Mouse (Mus musculus) embryonic fibroblast, embryonic 13.5 days (primary cell): ENCODE measurements around the gene 6430531B16Rik. TPM values are rescaled to one million over a fixed set of nuclear protein-coding genes. Genes with fewer than 3 reads are reported as not detected.

Experiments
- H3K27ac ChIP-seq: 2 replicates; pipeline ENCODE4 v1.5.1; 2012; ENCODE audit warnings: low read length, control low read depth, inconsistent platforms; ENCODE audit not compliant: insufficient read depth
- H3K4me1 ChIP-seq: 2 replicates; pipeline ENCODE4 v1.6.1; 2011; ENCODE audit warnings: low read length; ENCODE audit not compliant: control insufficient read depth, insufficient read depth
- H3K4me3 ChIP-seq: 2 replicates; pipeline ENCODE4 v1.5.1; 2011; ENCODE audit warnings: mild to moderate bottlenecking, control low read depth, low read length; ENCODE audit not compliant: insufficient read depth
- CTCF ChIP-seq: IDR thresholded peaks from 2 replicates; pipeline ENCODE4 v1.5.1; 2011; ENCODE audit warnings: mild to moderate bottlenecking, control low read depth, low read length, moderate library complexity, borderline replicate concordance; ENCODE audit not compliant: insufficient read depth
- POLR2A ChIP-seq: IDR thresholded peaks from 2 replicates; pipeline ENCODE4 v1.6.1; 2011; ENCODE audit warnings: low read depth, mild to moderate bottlenecking, control low read depth, low read length, moderate library complexity
- polyA plus RNA-seq: library from polyadenylated mRNA; stranded (reverse); fragments of >200 nt; gene quantifications from 2 replicates; pipeline ENCODE4 v1.2.4, GENCODE M21; 2011; ENCODE audit warnings: low read depth; ENCODE audit not compliant: missing spikeins, insufficient read length

6430531B16Rik gene
- polyA plus RNA-seq = not detected in 2 replicates

GRCm38 (mm10) chr7:139978278-139978892, at the start of gene 6430531B16Rik:
6430531B16Rik (minus strand) TSS chr7:139978755.
- Histone ChIP-seq H3K27ac (no peak within 1 kb of the TSS), H3K4me1 (no peaks in the 10 kb centered on the region; the same call in 1 of the 2 replicates), H3K4me3 (peak within 1 kb of the TSS; percentile 42)
- 0 out of 2 replicates have a peak, but pooled peaks have one; percentile 50 for TF ChIP-seq POLR2A
- TF ChIP-seq CTCF = no peak

DNA sequence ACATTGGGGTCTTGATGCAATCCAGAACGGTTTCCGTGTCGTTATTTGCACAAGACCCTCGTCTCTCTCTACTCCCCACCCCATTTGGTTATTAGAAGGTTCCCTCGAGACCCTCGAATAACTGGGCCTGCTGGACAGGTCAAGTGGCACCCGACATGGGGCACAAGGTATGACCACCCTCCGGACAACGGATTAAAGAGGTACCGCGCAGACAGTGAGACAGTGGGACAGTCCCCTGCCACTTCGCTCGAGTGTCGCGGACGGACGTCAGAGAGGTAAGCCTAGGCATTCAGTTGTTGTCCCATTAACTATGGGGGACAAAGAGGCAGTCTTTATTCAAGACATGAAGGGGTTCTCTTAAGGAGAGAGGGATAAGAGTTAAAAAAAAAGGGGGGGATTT, 32.8 kb upstream of the 6430531B16Rik start:
- Histone ChIP-seq H3K4me3 (no peak overlapping the region), H3K27ac (no peak overlapping the region), H3K4me1 (no peaks in the 10 kb centered on the region)
- no peak for TF ChIP-seq POLR2A
- no peak for TF ChIP-seq CTCF

GRCm38 (mm10) chr7:140007781-140008180, 29.2 kb upstream of the 6430531B16Rik start:
- H3K4me3 ChIP-seq = no peak overlapping the region
- TF ChIP-seq CTCF = no peak
- no peak for TF ChIP-seq POLR2A

DNA sequence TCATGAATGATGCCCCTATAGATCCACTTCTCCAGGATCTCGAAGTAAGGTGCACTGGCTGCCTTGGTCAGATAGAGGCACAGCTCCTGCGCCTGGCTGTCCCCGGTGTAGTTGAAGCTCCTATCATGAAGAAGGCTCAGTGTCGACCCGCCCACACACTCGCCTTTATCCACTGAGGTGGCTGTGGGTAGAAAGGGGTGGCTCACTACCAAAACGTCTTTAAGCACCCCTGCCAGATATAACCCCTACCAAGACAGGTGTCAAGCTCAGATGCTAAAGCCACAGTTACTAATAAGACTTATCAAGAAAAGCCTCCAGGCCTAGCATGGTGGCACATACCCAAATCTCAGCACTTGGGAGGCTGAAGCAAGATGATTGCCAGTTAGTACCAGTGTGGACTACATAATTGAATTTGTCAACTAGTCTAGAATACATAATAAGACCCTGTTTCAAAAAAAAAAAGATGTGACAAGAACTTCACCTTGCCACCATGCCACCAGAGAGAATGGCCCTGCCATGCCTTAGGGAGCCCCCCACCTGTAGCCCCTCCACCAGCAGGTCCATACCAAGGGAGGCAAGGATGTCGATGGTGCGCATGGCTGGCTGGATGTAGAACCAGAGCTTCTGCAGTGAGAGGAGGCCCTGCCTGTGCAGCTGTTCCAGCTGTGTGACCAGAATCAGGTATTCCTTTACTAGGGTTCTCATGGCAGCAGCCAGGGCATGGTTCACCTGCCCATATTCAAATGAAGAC, 28.5 kb upstream of the 6430531B16Rik start:
- H3K4me3 ChIP-seq = no peak overlapping the region
- TF ChIP-seq POLR2A = no peak
- TF ChIP-seq CTCF = no peak
- no peak overlapping the region for H3K27ac ChIP-seq
- H3K4me1 ChIP-seq = no peaks in the 10 kb centered on the region

More at GRCm38 (mm10) chr7:140007781-140008180, 29.2 kb upstream of the 6430531B16Rik start:
- Histone ChIP-seq H3K4me1 (no peaks in the 10 kb centered on the region), H3K27ac (no peak overlapping the region)

DNA sequence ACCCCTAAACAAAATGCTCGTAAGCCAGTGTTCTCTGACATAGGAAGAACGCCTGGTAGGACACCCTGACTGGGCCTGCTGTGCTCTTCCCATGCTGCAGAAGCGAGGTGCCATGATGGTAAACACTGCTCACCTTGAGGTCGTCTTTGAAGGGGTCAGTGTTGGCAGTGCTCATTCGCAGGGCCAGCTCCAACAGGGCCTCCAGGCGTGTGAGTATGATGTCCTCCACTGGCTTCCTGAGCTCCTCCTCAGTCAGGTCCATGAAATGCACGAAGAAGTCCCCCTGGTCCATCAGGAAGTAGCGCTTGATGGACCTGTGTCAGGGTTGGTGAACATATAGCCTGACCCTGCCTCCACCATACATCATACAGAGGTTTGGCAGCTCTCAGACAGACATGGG, 26.1 kb upstream of the 6430531B16Rik start:
- no peaks in the 10 kb centered on the region for H3K4me1 ChIP-seq
- no peak overlapping the region for H3K4me3 ChIP-seq
- no peak overlapping the region for H3K27ac ChIP-seq
- TF ChIP-seq CTCF = no peak
- no peak for TF ChIP-seq POLR2A

DNA sequence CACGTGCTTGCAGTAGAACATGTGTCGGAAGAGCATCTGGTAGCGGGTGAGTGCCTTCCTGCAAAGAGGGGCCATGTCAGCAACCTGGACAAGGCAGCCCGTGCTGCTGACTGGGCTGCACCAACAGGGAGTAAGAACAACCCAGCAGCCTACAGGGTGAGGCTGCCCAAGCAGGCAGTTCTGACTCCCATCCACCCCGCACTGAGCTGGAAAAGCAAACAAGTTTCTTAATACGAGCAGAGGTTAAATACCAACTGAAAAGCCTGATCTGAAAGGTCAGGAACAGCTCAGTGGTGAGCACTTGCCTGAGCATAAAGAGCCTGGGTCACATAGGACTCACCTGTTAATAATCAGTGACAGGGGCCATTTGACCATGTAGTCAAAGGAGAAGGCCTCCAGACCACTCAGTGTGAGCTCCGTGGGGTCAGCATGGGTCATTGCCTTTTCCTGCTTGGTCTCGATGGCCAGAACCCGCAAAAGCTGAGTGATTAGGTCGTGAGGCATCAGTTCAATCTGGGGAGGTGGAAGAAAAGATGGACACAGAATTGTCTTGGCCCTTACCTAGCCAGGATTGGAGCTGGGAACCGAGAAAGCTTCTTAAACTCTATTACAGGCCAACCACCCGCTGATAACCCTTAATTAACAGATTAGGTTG, 22.7 kb upstream of the 6430531B16Rik start:
- Histone ChIP-seq H3K4me1 (no peaks in the 10 kb centered on the region), H3K27ac (no peak overlapping the region), H3K4me3 (no peak overlapping the region)
- no peak for TF ChIP-seq CTCF
- TF ChIP-seq POLR2A = no peak

DNA sequence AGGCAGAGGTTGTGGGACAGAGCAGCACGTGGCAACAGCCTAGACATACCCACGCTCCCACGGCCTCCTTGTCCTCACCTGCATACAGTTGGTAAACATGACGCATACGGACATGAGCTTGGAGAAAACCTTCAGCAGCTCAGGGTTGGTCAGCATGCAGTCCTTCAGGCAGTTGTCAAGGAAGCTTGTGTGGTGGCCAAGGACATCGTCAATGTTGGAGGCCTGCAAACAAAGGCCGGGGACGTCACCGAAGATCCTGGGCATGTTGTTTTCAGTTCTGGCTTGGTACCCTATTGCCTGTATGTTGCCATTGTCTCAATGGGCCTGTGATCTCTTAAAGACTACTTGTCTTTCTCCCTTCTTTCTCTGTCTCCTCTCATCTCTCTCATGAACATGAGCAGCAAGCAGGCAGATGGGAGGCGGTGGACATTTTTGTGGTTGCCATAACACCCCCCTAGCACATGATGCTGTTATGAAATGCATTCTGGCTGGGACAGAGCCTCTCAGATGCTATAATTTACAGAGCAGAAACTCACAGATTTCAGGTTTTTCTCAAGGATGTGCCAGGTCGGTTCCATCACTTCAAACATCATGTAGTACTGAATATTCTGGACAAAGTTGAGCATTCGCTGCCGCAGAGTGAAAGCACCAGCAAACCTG, 20.3 kb upstream of the 6430531B16Rik start:
- TF ChIP-seq CTCF = no peak
- no peak overlapping the region for H3K4me3 ChIP-seq
- H3K4me1 ChIP-seq = 0 out of 2 replicates have a peak, but pooled peaks cover 2% of the 10 kb centered on the region
- no peak overlapping the region for H3K27ac ChIP-seq

DNA sequence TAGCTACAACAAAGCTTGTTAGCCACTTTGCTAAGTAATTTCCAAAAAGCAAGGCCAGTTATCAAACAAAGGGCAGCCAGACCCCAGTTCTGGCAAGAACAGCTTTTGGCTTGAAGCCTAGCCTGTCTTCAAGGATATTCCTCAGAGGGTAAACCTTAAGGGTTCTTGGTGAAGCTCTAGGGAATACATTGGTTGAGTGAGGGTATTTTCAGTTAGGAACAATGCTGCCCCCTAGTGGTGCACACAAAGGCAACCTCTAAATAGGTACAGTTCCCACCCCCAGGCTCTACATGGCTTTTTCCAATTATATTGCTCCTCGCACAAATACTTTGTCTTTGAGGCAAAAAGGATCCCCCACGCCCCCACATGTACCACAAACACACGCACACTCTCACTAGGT, 16.1 kb upstream of the 6430531B16Rik start:
- peaks cover 7% of the 10 kb centered on the region for H3K4me1 ChIP-seq
- TF ChIP-seq CTCF (0 out of 2 replicates have a peak, but pooled peaks have one; percentile 11), POLR2A (no peak)
- no peak overlapping the region for H3K4me3 ChIP-seq
- no peak overlapping the region for H3K27ac ChIP-seq

- Histone ChIP-seq H3K4me3 (no peak overlapping the region), H3K27ac (no peak overlapping the region), H3K4me1 (peaks cover 7% of the 10 kb centered on the region)
- TF ChIP-seq CTCF (no peak), POLR2A (no peak)
Measured at GRCm38 (mm10) chr7:139994202-139994601, 15.6 kb upstream of the 6430531B16Rik start.

GRCm38 (mm10) chr7:139993532-139993931, 15.0 kb upstream of the 6430531B16Rik start:
- H3K27ac ChIP-seq = no peak overlapping the region
- TF ChIP-seq CTCF = no peak
- no peak overlapping the region for H3K4me3 ChIP-seq
- H3K4me1 ChIP-seq = peaks cover 7% of the 10 kb centered on the region
